Mouse (Mus musculus) small intestine, adult 2 months (tissue): ENCODE measurements at regions not wholly inside any gene's neighbourhood (a gene's known extent, or its start where the extent isn't known, plus 50 kb on each side); places are given as distances from the start of the nearest gene placed in this dataset.

Source experiments
- H3K27ac ChIP-seq: fragments of 200-500 bp; 2 replicates; pipeline ENCODE4 v1.5.1; 2012; ENCODE audit warnings: low read depth, low read length, control low read depth, inconsistent platforms; ENCODE audit not compliant: insufficient read depth
- H3K27me3 ChIP-seq: fragments of 200-500 bp; 2 replicates; pipeline ENCODE4 v1.6.1; 2012; ENCODE audit warnings: mild to moderate bottlenecking, moderate library complexity, low read length, inconsistent platforms; ENCODE audit not compliant: control insufficient read depth, insufficient read depth
- H3K36me3 ChIP-seq: fragments of 200-500 bp; 2 replicates; pipeline ENCODE4 v1.6.1; 2012; ENCODE audit warnings: mild to moderate bottlenecking, low read length, control low read depth, inconsistent platforms; ENCODE audit not compliant: control insufficient read depth, insufficient read depth
- H3K4me1 ChIP-seq: fragments of 200-500 bp; 2 replicates; pipeline ENCODE4 v1.6.1; 2012; ENCODE audit warnings: low read length, inconsistent platforms, mixed read lengths; ENCODE audit not compliant: control insufficient read depth, insufficient read depth, insufficient read length
- H3K4me3 ChIP-seq: fragments of 200-500 bp; 2 replicates; pipeline ENCODE4 v1.5.1; 2012; ENCODE audit warnings: low read depth, mild to moderate bottlenecking, control low read depth, inconsistent platforms, low read length, moderate library complexity
- CTCF ChIP-seq: fragments of 200-500 bp; IDR thresholded peaks from 2 replicates; pipeline ENCODE4 v1.5.1; 2012; ENCODE audit warnings: low read depth, mild to moderate bottlenecking, control low read depth, inconsistent platforms, low read length, moderate library complexity, mixed read lengths; ENCODE audit not compliant: insufficient replicate concordance, insufficient read length; ENCODE audit errors: extremely low read depth
- POLR2A ChIP-seq: fragments of 200-500 bp; IDR thresholded peaks from 2 replicates; pipeline ENCODE4 v1.6.1; 2012; ENCODE audit warnings: low read depth, mild to moderate bottlenecking, control low read depth, inconsistent platforms, low read length, moderate library complexity
- WGBS: fragments of 180-500 bp; shearing (Covaris S2); methylation state at CpG from one replicate; pipeline ENCODE4 v1.1.7; 2018; 5-methylcytosine and 5-hydroxymethylcytosine counted together

- no peak overlapping the region for H3K27ac ChIP-seq
- H3K27me3 ChIP-seq = no peaks in the 10 kb centered on the region
- TF ChIP-seq CTCF (no peak), POLR2A (no peak)
- no peaks in the 10 kb centered on the region for H3K4me1 ChIP-seq
- H3K4me3 ChIP-seq = no peak overlapping the region
- H3K36me3 ChIP-seq = no peaks in the 10 kb centered on the region
- WGBS = 61% methylated on average over 2 of the region's 2 CpGs
These were observed 224.8 kb upstream of the Irx4 start for GRCm38 (mm10) chr13:73035336-73035940.

DNA sequence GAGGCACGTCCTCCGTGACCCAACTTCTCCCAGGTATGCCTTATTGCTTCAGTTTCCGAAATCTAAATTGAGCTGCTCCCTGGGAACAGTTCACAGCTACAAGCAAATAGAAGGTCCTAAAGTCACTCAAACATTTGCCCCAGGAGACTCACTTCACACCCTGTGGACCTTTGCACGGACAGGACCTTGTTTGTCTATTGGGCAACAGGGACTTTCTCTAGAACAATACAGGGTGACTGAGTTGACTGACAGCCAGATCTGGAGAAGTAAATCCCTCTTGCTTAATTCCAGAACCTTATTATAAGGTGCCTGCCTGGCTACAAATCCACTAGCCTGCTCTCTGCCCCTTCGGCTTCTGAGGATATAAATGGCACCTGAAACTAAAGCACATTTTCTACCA is 220.5 kb upstream of the Irx4 start:
- Histone ChIP-seq H3K4me3 (no peak overlapping the region), H3K27ac (no peak overlapping the region), H3K36me3 (no peaks in the 10 kb centered on the region), H3K27me3 (no peaks in the 10 kb centered on the region), H3K4me1 (no peaks in the 10 kb centered on the region)
- TF ChIP-seq CTCF (no peak), POLR2A (no peak)
- 78% methylated on average over 5 of the region's 5 CpGs for WGBS

- Histone ChIP-seq H3K4me1 (no peaks in the 10 kb centered on the region), H3K27me3 (no peaks in the 10 kb centered on the region), H3K36me3 (no peaks in the 10 kb centered on the region), H3K4me3 (no peak overlapping the region), H3K27ac (no peak overlapping the region)
- 60% methylated on average over 14 of the region's 14 CpGs for WGBS
- TF ChIP-seq POLR2A (no peak), CTCF (no peak)
These were observed 218.8 kb upstream of the Irx4 start for GRCm38 (mm10) chr13:73041233-73042040.

DNA sequence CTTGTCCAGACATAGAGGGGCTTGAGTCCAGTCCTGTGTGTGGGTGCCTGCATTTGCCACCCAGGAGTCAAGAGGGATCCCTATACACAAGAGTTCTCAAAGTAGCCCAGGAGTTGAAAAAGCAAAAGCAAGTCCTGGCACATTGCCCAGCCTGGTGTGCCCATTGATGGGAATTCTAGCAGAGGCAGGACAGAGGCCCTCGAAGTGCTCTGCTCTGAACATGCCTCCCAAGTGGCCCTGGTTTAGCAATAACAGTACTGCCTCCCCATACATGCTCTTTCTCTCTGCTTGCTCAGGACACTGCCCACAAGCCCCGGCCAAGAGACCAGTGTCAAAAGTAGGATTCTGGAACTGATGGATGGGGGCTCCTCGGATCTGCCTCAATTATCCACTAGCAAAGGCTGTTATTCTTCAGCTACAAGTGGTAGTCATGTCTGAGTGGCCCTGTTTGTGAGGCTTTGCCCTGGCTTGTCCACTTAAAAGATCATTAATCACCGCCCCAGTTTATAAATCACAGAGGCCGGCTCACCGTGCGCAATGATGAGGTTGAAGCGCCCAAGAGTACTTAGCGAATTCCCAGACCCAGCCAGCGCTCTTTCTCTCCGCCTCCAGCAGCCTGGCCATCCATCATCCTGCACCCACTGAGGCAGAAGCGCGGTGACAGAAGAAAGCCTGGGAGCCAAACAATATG is 190.3 kb upstream of the Irx4 start:
- 32% methylated on average over 13 of the region's 13 CpGs for WGBS
- H3K4me1 ChIP-seq = no peaks in the 10 kb centered on the region
- TF ChIP-seq POLR2A (no peak), CTCF (no peak)
- no peaks in the 10 kb centered on the region for H3K36me3 ChIP-seq
- H3K4me3 ChIP-seq = no peak overlapping the region
- no peak overlapping the region for H3K27ac ChIP-seq
- no peaks in the 10 kb centered on the region for H3K27me3 ChIP-seq

DNA sequence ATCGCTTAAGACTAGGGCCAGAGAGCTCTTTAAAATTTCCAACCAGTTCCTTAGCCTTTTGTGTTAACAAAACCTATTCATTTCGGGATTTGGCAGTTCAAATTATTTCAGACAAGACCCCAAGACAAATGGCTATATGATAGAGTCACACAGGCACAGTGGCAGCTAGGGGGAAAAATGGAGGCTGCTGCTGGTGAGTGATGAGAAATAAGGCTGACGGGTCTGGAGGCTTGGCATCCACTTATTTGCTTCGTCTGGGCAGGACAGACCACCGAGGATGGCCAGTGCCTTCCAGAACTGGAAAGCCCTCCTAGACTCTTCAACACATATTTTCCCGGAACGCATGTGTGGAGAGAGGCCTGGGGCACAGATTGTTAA is 189.8 kb upstream of the Irx4 start:
- no peak overlapping the region for H3K4me3 ChIP-seq
- no peak overlapping the region for H3K27ac ChIP-seq
- no peaks in the 10 kb centered on the region for H3K27me3 ChIP-seq
- H3K36me3 ChIP-seq = no peaks in the 10 kb centered on the region
- TF ChIP-seq POLR2A (no peak), CTCF (no peak)
- WGBS = 54% methylated on average over 7 of the region's 7 CpGs
- no peaks in the 10 kb centered on the region for H3K4me1 ChIP-seq

DNA sequence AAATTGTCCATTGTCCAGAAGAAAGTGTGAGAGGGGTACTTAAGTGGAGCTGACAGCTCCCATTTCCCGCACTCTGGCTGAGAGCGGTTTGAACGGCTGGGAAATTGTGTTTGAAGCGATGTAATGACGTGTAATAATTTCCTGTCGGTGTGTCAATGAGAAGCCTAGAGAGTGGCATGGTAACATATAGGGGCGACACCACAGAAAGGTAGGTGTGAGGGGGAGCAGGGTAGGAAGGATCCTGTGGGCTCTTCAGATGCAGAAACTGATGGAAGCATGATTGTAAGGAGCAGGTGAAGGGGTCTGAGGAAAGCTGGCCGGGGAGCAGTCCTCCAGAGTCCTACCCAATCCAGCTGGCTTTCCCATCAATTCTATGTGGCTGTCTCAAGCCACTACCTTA is 189.2 kb upstream of the Irx4 start:
- WGBS = 69% methylated on average over 8 of the region's 8 CpGs
- Histone ChIP-seq H3K4me3 (no peak overlapping the region), H3K27ac (no peak overlapping the region), H3K4me1 (no peaks in the 10 kb centered on the region), H3K27me3 (no peaks in the 10 kb centered on the region), H3K36me3 (no peaks in the 10 kb centered on the region)
- TF ChIP-seq CTCF = no peak
- no peak for TF ChIP-seq POLR2A

- Histone ChIP-seq H3K27ac (no peak overlapping the region), H3K36me3 (no peaks in the 10 kb centered on the region), H3K4me1 (no peaks in the 10 kb centered on the region), H3K27me3 (no peaks in the 10 kb centered on the region), H3K4me3 (no peak overlapping the region)
- WGBS = 61% methylated on average over 6 of the region's 6 CpGs
- TF ChIP-seq CTCF = no peak
- no peak for TF ChIP-seq POLR2A
These were observed 188.1 kb upstream of the Irx4 start for GRCm38 (mm10) chr13:73071854-73072852.
